Mouse (Mus musculus) intestine, postnatal 0 days (tissue): ENCODE measurements around the gene Zfp11. TPM values are rescaled to one million over a fixed set of nuclear protein-coding genes. Genes with fewer than 3 reads are reported as not detected.

Source experiments
- ATAC-seq: fragments of 200-750 bp; cut with Nextera tagmentation; 2 replicates; pipeline ENCODE4 v1.8.0; 2017; ENCODE audit warnings: mild to moderate bottlenecking, moderate TSS enrichment, moderate library complexity
- H3K27ac ChIP-seq: fragments of 300-500 bp; sonication (generic); 2 replicates; pipeline ENCODE4 v1.5.1; 2014; ENCODE audit warnings: mild to moderate bottlenecking, low read depth, low read length, moderate library complexity
- H3K27me3 ChIP-seq: fragments of 300-500 bp; sonication (generic); replicated peaks from 2 replicates; pipeline ENCODE4 v1.6.1; 2014; ENCODE audit warnings: low read length, mixed read lengths; ENCODE audit not compliant: control insufficient read depth, insufficient read depth
- H3K36me3 ChIP-seq: fragments of 300-500 bp; sonication (generic); 2 replicates; pipeline ENCODE4 v1.6.1; 2014; ENCODE audit warnings: mild to moderate bottlenecking, moderate library complexity; ENCODE audit not compliant: control insufficient read depth, insufficient read depth
- H3K4me1 ChIP-seq: fragments of 300-500 bp; sonication (generic); replicated peaks from 2 replicates; pipeline ENCODE4 v1.6.1; 2014; ENCODE audit warnings: antibody characterized with exemption, low read length, mixed read lengths; ENCODE audit not compliant: control insufficient read depth, insufficient read depth
- H3K4me2 ChIP-seq: fragments of 300-500 bp; sonication (generic); replicated peaks from 2 replicates; pipeline ENCODE4 v1.6.1; 2014; ENCODE audit warnings: low read depth, mild to moderate bottlenecking, moderate library complexity
- H3K4me3 ChIP-seq: fragments of 300-500 bp; sonication (generic); 2 replicates; pipeline ENCODE4 v1.5.1; 2014; ENCODE audit warnings: low read depth, low read length
- H3K9ac ChIP-seq: fragments of 300-500 bp; sonication (generic); 2 replicates; pipeline ENCODE4 v1.6.1; 2014; ENCODE audit warnings: mild to moderate bottlenecking, low read depth, low read length
- H3K9me3 ChIP-seq: fragments of 300-500 bp; sonication (generic); 2 replicates; pipeline ENCODE4 v1.6.1; 2016; ENCODE audit warnings: mixed run types; ENCODE audit not compliant: control insufficient read depth
- CTCF ChIP-seq: sonication (generic); IDR thresholded peaks from 2 replicates; pipeline ENCODE4 v1.5.1; 2016; ENCODE audit warnings: low read depth, mild to moderate bottlenecking, control low read depth, antibody characterized with exemption, moderate library complexity
- WGBS: fragments of 180-500 bp; shearing (Covaris S2); extraction: QIAGEN DNeasy Blood & Tissue Kit; methylation state at CpG from one replicate; pipeline ENCODE4 v1.1.7; 2014; 5-methylcytosine and 5-hydroxymethylcytosine counted together
- polyA plus RNA-seq: library from polyadenylated mRNA; unstranded; fragments of >200 nt; fragmentation: Nextera tagmentation; extraction: Ambion mirVana; gene quantifications from 2 replicates; pipeline ENCODE4 v1.2.1, GENCODE M21; 2015

The Zfp11 gene
- 0.93 and 1.0 TPM in 2 replicates for polyA plus RNA-seq

DNA sequence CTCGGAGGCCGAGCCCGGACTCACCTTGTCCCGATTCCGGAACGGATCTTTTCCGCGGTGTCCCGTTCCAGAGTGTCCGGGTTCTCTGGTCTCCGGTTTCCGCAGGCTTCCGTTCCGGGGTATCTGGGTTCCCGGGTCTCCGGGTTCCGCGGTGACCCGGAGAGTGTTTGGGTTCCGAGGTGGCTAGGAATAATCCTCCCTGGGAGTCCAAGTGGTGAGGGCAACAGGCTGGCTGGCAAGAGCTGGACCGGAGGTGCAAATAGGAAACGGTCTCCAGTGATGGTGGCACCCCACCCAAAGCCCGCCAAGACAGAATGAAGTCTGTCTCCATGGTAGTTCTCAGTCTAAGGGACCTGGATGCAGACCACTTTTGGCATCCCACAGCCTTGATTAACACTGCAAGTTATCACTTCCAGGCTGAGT, at the start of gene Zfp11:
Gene Zfp11, minus strand, starts transcription at position 64 of the 423 bp plus-strand sequence.
- H3K9me3 ChIP-seq, result peaks cover 5% of the 10 kb centered on the region; the same call in 1 of the 2 replicates
- WGBS, result 2% methylated on average over 23 of the region's 23 CpGs
- H3K36me3 ChIP-seq, result no peaks in the 10 kb centered on the region
- peak within 1 kb of the TSS; percentile 80 for H3K4me2 ChIP-seq
- no peaks in the 10 kb centered on the region for H3K4me1 ChIP-seq
- no peaks in the 10 kb centered on the region for H3K27me3 ChIP-seq
- peak within 1 kb of the TSS; percentile 92 for H3K4me3 ChIP-seq
- peak within 1 kb of the TSS; percentile 88 for H3K9ac ChIP-seq
- no peak for TF ChIP-seq CTCF
- ATAC-seq, result peak; percentile 92
- peak within 1 kb of the TSS; percentile 60; the same call in 1 of the 2 replicates for H3K27ac ChIP-seq

DNA sequence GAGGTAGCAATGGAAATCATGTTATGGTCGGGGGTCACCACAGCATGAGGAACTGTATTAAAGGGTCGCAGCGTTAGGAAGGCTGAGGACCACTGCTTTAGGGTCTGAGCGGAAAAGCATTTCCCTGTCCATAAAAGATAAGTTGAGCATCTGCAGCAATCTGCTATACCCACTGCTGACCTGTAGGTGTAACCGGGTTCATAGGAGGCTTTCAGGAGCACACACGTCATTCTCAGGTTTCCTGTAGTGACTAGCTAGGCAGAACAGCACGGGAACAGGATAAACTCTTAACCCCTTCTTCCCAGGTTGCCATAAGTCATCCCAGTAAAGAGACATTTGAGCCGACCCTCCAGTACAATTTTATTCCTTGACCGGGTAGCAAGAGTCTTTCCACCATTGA, 47.1 kb upstream of the Zfp11 start:
- H3K4me1 ChIP-seq, result peaks cover 5% of the 10 kb centered on the region; the same call in 1 of the 2 replicates
- H3K9me3 ChIP-seq, result no peaks in the 10 kb centered on the region
- no peak overlapping the region for H3K9ac ChIP-seq
- peaks cover 27% of the 10 kb centered on the region; the same call in 1 of the 2 replicates for H3K36me3 ChIP-seq
- no peak overlapping the region for H3K4me3 ChIP-seq
- ATAC-seq, result no peak
- WGBS, result 75% methylated on average over 9 of the region's 9 CpGs
- H3K4me2 ChIP-seq, result no peak overlapping the region
- H3K27ac ChIP-seq, result no peak overlapping the region
- H3K27me3 ChIP-seq, result no peaks in the 10 kb centered on the region
- peak; percentile 44 for TF ChIP-seq CTCF

DNA sequence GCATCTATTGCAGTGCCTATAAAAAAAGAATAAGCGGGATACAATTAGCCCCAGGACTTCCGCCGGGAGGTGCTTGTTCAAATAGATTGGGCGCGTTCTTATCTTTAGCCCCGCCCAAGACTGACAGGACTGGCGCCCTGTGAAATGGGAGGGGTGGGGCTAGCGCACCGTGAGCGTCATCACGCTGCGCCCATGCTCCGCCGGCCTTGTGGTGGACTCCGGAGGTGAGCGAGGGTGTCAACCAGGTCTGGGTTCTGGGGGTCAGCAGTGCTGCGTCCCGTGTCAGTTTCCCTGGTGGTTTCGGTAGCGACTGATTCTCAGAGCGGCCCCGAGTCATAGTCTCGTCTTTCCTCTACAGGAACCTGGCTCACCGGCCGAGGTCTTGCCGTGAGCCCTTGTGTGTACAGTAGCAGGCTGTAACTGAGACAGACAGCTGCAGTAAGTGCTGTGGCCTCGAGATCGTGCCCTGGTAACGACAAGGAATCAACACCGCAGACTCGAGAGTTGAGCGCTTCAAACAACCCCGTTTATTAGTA, 45.5 kb upstream of the Zfp11 start, which contains the start of gene Mrps17:
Gene Mrps17, plus strand, starts transcription at position 172 of the 536 bp plus-strand sequence.
- peak within 1 kb of the TSS; percentile 61 for H3K4me3 ChIP-seq
- under 1% methylated on average over 33 of the region's 33 CpGs for WGBS
- ATAC-seq, result peak; percentile 97
- no peaks in the 10 kb centered on the region for H3K9me3 ChIP-seq
- H3K9ac ChIP-seq, result peak within 1 kb of the TSS; percentile 61
- peak within 1 kb of the TSS; percentile 70 for H3K4me2 ChIP-seq
- peak within 1 kb of the TSS; percentile 37; the same call in 1 of the 2 replicates for H3K27ac ChIP-seq
- peaks cover 5% of the 10 kb centered on the region; the same call in 1 of the 2 replicates for H3K4me1 ChIP-seq
- H3K36me3 ChIP-seq, result peaks cover 27% of the 10 kb centered on the region; the same call in 1 of the 2 replicates
- 0 out of 2 replicates have a peak, but pooled peaks have one; percentile 16 for TF ChIP-seq CTCF
- no peaks in the 10 kb centered on the region for H3K27me3 ChIP-seq

- no peak within 1 kb of the TSS for H3K9ac ChIP-seq
- H3K9me3 ChIP-seq, result no peaks in the 10 kb centered on the region
- no peaks in the 10 kb centered on the region for H3K27me3 ChIP-seq
- H3K4me3 ChIP-seq, result no peak within 1 kb of the TSS
- no peak within 1 kb of the TSS for H3K27ac ChIP-seq
- no peaks in the 10 kb centered on the region for H3K4me1 ChIP-seq
- 55% methylated on average over 2 of the region's 2 CpGs for WGBS
- no peak for ATAC-seq
- TF ChIP-seq CTCF, result no peak
- no peak within 1 kb of the TSS for H3K4me2 ChIP-seq
- no peaks in the 10 kb centered on the region for H3K36me3 ChIP-seq
Observed at GRCm38 (mm10) chr5:129708412-129708811, 38.5 kb upstream of the Zfp11 start, which contains the start of gene Sept14. Gene Sept14, minus strand, starts transcription at chr5:129708512.

GRCm38 (mm10) chr5:129703368-129703767, 33.5 kb upstream of the Zfp11 start:
- Histone ChIP-seq H3K4me3 (no peak overlapping the region), H3K36me3 (no peaks in the 10 kb centered on the region), H3K27me3 (no peaks in the 10 kb centered on the region; the same call in 1 of the 2 replicates), H3K4me1 (no peaks in the 10 kb centered on the region), H3K27ac (no peak overlapping the region), H3K4me2 (no peak overlapping the region), H3K9me3 (no peaks in the 10 kb centered on the region), H3K9ac (no peak overlapping the region)
- TF ChIP-seq CTCF, result no peak
- no peak for ATAC-seq

DNA sequence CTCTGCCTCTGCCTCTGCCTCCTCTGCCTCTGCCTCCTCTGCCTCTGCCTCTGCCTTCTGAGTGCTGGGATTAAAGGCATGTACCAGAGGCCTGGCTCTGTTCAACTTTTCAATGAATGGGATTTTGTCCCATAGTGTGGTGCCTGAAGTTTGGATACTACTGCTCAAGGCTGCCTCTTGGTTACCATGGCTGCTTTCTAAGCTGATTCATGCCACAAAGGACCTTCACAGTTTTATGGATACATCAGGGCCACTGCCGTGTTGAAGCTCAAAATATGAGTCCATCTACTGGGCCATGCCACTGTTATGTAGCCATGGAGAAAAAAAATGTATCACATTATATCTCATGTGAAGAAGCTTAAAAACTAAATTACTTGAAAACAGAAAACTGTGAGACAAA, 31.8 kb upstream of the Zfp11 start:
- no peaks in the 10 kb centered on the region; the same call in 1 of the 2 replicates for H3K27me3 ChIP-seq
- H3K36me3 ChIP-seq, result no peaks in the 10 kb centered on the region
- no peaks in the 10 kb centered on the region for H3K9me3 ChIP-seq
- H3K27ac ChIP-seq, result no peak overlapping the region
- 82% methylated on average over 1 of the region's 1 CpGs for WGBS
- no peak for ATAC-seq
- no peak overlapping the region for H3K4me3 ChIP-seq
- TF ChIP-seq CTCF, result no peak
- no peaks in the 10 kb centered on the region for H3K4me1 ChIP-seq
- H3K4me2 ChIP-seq, result no peak overlapping the region
- no peak overlapping the region for H3K9ac ChIP-seq
